ENCODE assay signal across 8 mouse cellular contexts in the genomic region with DNA sequence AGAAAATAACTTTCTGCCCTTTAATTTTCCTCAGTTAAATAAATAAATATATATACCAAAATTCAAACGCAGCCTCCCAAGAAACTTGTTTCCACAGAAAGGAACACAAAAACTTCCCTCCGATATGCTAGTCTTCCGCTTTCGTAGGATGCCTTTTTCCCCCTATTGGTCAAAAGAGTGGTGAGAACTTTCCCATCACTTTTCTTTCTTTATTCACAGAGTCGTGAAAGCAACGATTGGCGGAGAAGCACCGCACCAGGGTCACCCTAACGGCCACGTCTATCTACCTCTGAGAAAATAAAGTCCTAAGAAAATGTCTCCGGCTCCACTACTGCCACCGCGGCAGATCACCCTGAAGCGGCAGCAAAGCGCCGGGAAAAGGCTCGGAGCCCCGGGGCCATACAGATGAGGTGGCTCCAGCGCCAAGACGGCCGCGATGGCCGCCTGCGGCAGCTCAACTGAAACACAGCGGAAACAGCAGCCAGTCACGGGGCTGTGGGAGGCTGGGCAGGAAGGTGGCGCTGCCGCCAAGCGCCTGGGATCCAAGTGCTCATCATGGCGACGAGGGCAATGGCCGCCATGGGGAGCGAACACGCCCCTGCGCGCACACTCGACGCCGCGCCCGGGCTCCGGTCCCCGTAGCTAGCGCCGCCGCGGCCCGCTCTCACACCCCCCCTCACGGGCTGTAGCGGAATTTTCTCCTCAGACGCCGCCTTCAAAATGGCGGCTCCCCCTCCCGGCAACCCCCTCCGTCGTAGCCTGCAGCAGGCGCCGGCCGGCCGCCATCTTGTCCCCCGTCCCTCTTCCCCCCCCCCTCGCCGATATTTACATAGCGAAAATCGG. TPM values are rescaled to one million over a fixed set of nuclear protein-coding genes. Genes with fewer than 3 reads are reported as not detected.
DNase-seq lines count a peak whose midpoint lies in the region; ATAC-seq and TF ChIP-seq lines count a peak whose summit lies in the region.

No protein-coding gene starts in this region.

- ATAC-seq in Patski, result peak; percentile 64
- peak; percentile 90 for ATAC-seq in hindbrain, embryonic 12.5 days (ENCODE audit: low FRiP score)

- peaks cover 3% of the 10 kb centered on the region; the same call in 1 of the 2 replicates for H3K9me3 ChIP-seq in hindbrain, embryonic 12.5 days (replicated peaks)

- no peaks in the 10 kb centered on the region for H3K36me3 ChIP-seq in hindbrain, embryonic 12.5 days

- in situ Hi-C loops in Patski (cut with MboI; ENCODE audit: low pct_unique_long_range_greater_than_20kb), result no loop called here

- DNase-seq in Patski (ENCODE audit: low read depth, low spot score), result peak; percentile 27
- DNase-seq in cerebellum, postnatal 10 days, result peak; percentile 89 to 91
- peak; percentile 73 to 80 for DNase-seq in frontal cortex, postnatal 10 days (ENCODE audit: low spot score in 2 of 2)
- peak; percentile 56 to 69 for DNase-seq in layer of hippocampus, postnatal 25 days (ENCODE audit: extremely low spot score in 1 of 2, low spot score in 1 of 2)
- peak; percentile 79 for DNase-seq in lung, postnatal 14 days
- peak; percentile 84 for DNase-seq in ovary, postnatal 36 days (ENCODE audit: low spot score)
- DNase-seq in thymus, postnatal 25 days, result peak; percentile 83

- H3K27ac ChIP-seq in hindbrain, embryonic 12.5 days, result peak overlapping the region; percentile 100

- H3K27me3 ChIP-seq in Patski, result no peaks in the 10 kb centered on the region
- peaks cover 55% of the 10 kb centered on the region for H3K27me3 ChIP-seq in hindbrain, embryonic 12.5 days

- TF ChIP-seq CTCF in Patski (IDR thresholded peaks at IDR 0.05), result no peak

- H3K4me3 ChIP-seq in hindbrain, embryonic 12.5 days, result peak overlapping the region; percentile 64

- H3K4me2 ChIP-seq in hindbrain, embryonic 12.5 days (replicated peaks), result peak overlapping the region; percentile 64

- H3K9ac ChIP-seq in hindbrain, embryonic 12.5 days, result peak overlapping the region; percentile 95

- CTCF ChIA-PET in Patski (lab: Charles Lee), result interaction anchor here (1.4 to 1.7 kb wide), 2 partner anchors 73 to 79 kb away, joined by 3 to 5 read pairs; no protein-coding TSS in a partner anchor

- H3K4me1 ChIP-seq in hindbrain, embryonic 12.5 days, result no peaks in the 10 kb centered on the region

- WGBS in hindbrain, embryonic 12.5 days, result 19% methylated on average over 50 of the region's 65 CpGs

- POLR2A ChIA-PET in Patski (lab: Charles Lee), result interaction anchor here (1.5 kb wide), 1 partner anchor 56 kb away, joined by 3 read pairs; no protein-coding TSS in a partner anchor

RNA-seq across cellular contexts. Expression of a gene that starts 1.4 kb away (rescaled TPM):
- 22.4 TPM for polyA plus RNA-seq in Patski (2021)
- polyA plus RNA-seq in hindbrain, embryonic 12.5 days (2016; fragmentation: Nextera tagmentation; extraction: Ambion mirVana), result 26.4 and 28.2 TPM in 2 replicates
- 10 to 100 TPM; 25.3 to 31.6 TPM for total RNA-seq in layer of hippocampus, postnatal 25 days (2021)

Comparison
In these comparisons a context has a peak if more than half of its experiments do, and no peak if none do; other contexts are left out.
1. Peak in every context shown above with its lines: DNase-seq, ATAC-seq, H3K4me3 ChIP-seq and H3K27ac ChIP-seq.
2. DNase-seq: peak in every context shown above with its lines; median percentile 90 in cerebellum, postnatal 10 days; 84 in ovary, postnatal 36 days; 83 in thymus, postnatal 25 days; 79 in lung, postnatal 14 days; 76 in frontal cortex, postnatal 10 days; 62 in layer of hippocampus, postnatal 25 days; 27 in Patski.